Mouse (Mus musculus): ENCODE measurements at regions not wholly inside any gene's neighbourhood (a gene's known extent, or its start where the extent isn't known, plus 50 kb on each side); places are given as distances from the start of the nearest gene placed in this dataset.

GRCm38 (mm10) chr2:137898425-137898824, 357.9 kb upstream of the Btbd3 start:
- no peak for TF ChIP-seq POLR2A (IDR thresholded peaks at IDR 0.05; ENCODE audit: extremely low read depth, insufficient read depth, low read length)
- TF ChIP-seq CTCF (IDR thresholded peaks at IDR 0.05; ENCODE audit: extremely low read depth, insufficient read depth, low read length), result no peak
